25 mouse cellular contexts compared by ENCODE assay signal in the genomic region with DNA sequence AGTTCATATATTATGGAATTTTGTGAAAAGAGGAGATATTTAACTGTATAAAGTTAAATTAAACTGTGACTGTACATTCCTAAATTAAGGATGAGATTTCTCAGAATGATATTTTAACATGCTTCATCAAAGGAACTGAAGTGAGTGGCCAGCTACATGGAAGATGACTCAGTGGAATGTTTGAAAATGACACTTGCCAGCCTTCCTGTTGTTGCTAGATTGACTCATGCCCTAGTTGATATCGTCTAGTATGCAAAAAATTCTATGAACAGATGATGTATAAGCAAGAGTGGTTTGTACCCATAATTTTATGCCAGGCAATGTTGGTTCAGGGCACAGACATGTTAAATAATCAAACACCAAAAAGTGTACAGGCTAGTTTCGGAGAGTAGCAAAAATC.
DNase-seq lines count a peak whose midpoint lies in the region; ATAC-seq and TF ChIP-seq lines count a peak whose summit lies in the region.
"Had no signal": no experiment of that assay in that cellular context is flagged by ENCODE, and none has a peak within 500 bp of the region (broad histone marks: within the 10 kb centered on the region; RNA-seq: fewer than 3 reads in every experiment).

No protein-coding gene starts in this region.

- no peaks in the 10 kb centered on the region for H3K27me3 ChIP-seq in CH12.LX (replicated peaks)
- H3K27me3 ChIP-seq in midbrain, postnatal 0 days (ENCODE audit: insufficient read depth, low read length), result no peaks in the 10 kb centered on the region
- H3K27me3 ChIP-seq: embryonic facial prominence, embryonic 15.5 days; forebrain, embryonic 13.5 days; forebrain, embryonic 15.5 days; Patski had no signal

- H3K27ac ChIP-seq in CH12.LX (ENCODE audit: insufficient read depth, low read depth), result no peak overlapping the region
- no peak overlapping the region for H3K27ac ChIP-seq in midbrain, postnatal 0 days (ENCODE audit: low read depth, low read length)
- H3K27ac ChIP-seq: embryonic facial prominence, embryonic 13.5 days; embryonic facial prominence, embryonic 15.5 days; forebrain, embryonic 13.5 days; forebrain, embryonic 15.5 days had no signal

- 91% methylated on average over 2 of the region's 2 CpGs for WGBS in midbrain, postnatal 0 days

- H3K36me3 ChIP-seq in CH12.LX (replicated peaks in 1 of 2; ENCODE audit: control insufficient read depth in 1 of 2, insufficient read depth in 1 of 2, low read length in 1 of 2), result no peaks in the 10 kb centered on the region
- no peaks in the 10 kb centered on the region for H3K36me3 ChIP-seq in midbrain, postnatal 0 days (ENCODE audit: insufficient read depth, low read length)
- H3K36me3 ChIP-seq: embryonic facial prominence, embryonic 13.5 days; embryonic facial prominence, embryonic 15.5 days; forebrain, embryonic 15.5 days had no signal

- H3K9ac ChIP-seq in CH12.LX (ENCODE audit: insufficient read depth, low read depth), result no peak overlapping the region
- H3K9ac ChIP-seq in midbrain, postnatal 0 days (replicated peaks; ENCODE audit: low read length, poor library complexity, severe bottlenecking), result no peak overlapping the region
- H3K9ac ChIP-seq: embryonic facial prominence, embryonic 13.5 days; embryonic facial prominence, embryonic 15.5 days; forebrain, embryonic 13.5 days; forebrain, embryonic 15.5 days; forebrain, postnatal 0 days had no signal

- peak; percentile 66 for DNase-seq in 3T3-L1 (ENCODE audit: low read depth, low spot score)
- DNase-seq in CH12.LX (ENCODE audit: extremely low read depth), result peak; percentile 49
- DNase-seq in brain, adult 2 months (ENCODE audit: low read depth, low spot score), result peak; percentile 13
- DNase-seq in midbrain, postnatal 0 days (ENCODE audit: low spot score), result no peak
- DNase-seq in natural killer cell, adult 2 months (ENCODE audit: low spot score in 2 of 2), result no peak
- DNase-seq: adrenal gland, adult 8-10 months; adrenal gland, postnatal 14 days; adrenal gland, postnatal 36 days; B cell, adult 2 months; cerebellum, adult 11 months; cerebellum, adult 18-20 months; cerebellum, adult 8-10 months; cerebellum, adult 9-11 months; cerebellum, postnatal 14 days; cerebellum, postnatal 36 days; embryo, embryonic 11 days; forebrain, postnatal 0 days had no signal

- peaks cover 16 to 48% of the 10 kb centered on the region in 2 experiments for H3K4me1 ChIP-seq in CH12.LX (ENCODE audit: control insufficient read depth in 1 of 2, insufficient read depth in 2 of 2)
- no peaks in the 10 kb centered on the region for H3K4me1 ChIP-seq in midbrain, postnatal 0 days (ENCODE audit: insufficient read depth, low read length)
- H3K4me1 ChIP-seq: embryonic facial prominence, embryonic 13.5 days; embryonic facial prominence, embryonic 15.5 days; forebrain, embryonic 13.5 days; forebrain, embryonic 15.5 days had no signal

- TF ChIP-seq EP300 in CH12.LX (IDR thresholded peaks at IDR 0.05; ENCODE audit: low read length), result no peak; the same call in 1 of the 2 replicates

- in situ Hi-C loops in CH12.LX (cut with MboI; ENCODE audit: low pct_ligation_motif_present, low pct_unique_long_range_greater_than_20kb, low sequenced_read_pairs), result no loop called here

- no peak overlapping the region for H3K4me2 ChIP-seq in CH12.LX (ENCODE audit: insufficient read depth, low read depth, poor library complexity, severe bottlenecking)
- H3K4me2 ChIP-seq in midbrain, postnatal 0 days (ENCODE audit: low read depth, low read length, poor library complexity, severe bottlenecking), result no peak overlapping the region
- H3K4me2 ChIP-seq: embryonic facial prominence, embryonic 13.5 days; embryonic facial prominence, embryonic 15.5 days; forebrain, embryonic 13.5 days; forebrain, embryonic 15.5 days had no signal

- dilution Hi-C loops in CH12.LX (cut with MboI; ENCODE audit: extremely low pct_ligation_motif_present, extremely low pct_unique_long_range_greater_than_20kb, low sequenced_read_pairs), result no loop called here

- no peaks in the 10 kb centered on the region for H3K9me3 ChIP-seq in CH12.LX (replicated peaks; ENCODE audit: low read length)
- H3K9me3 ChIP-seq in midbrain, postnatal 0 days (ENCODE audit: low read length), result no peaks in the 10 kb centered on the region
- H3K9me3 ChIP-seq: embryonic facial prominence, embryonic 13.5 days; embryonic facial prominence, embryonic 15.5 days; forebrain, embryonic 13.5 days; forebrain, embryonic 15.5 days had no signal

- no peak for TF ChIP-seq RAD21 in CH12.LX (IDR thresholded peaks at IDR 0.05; ENCODE audit: low read depth, low read length)

- no peak overlapping the region for H3K4me3 ChIP-seq in CH12.LX (replicated peaks in 1 of 3; ENCODE audit: low read depth in 2 of 3, low read length in 2 of 3, poor library complexity in 1 of 3)
- H3K4me3 ChIP-seq in midbrain, postnatal 0 days (ENCODE audit: low read depth, low read length), result no peak overlapping the region
- H3K4me3 ChIP-seq: embryonic facial prominence, embryonic 13.5 days; embryonic facial prominence, embryonic 15.5 days; erythroblast, embryonic 14.5 days; forebrain, embryonic 13.5 days; forebrain, embryonic 15.5 days had no signal

- no peak for ATAC-seq in midbrain, postnatal 0 days (ENCODE audit: low FRiP score)
- ATAC-seq: activated CD4-positive, CD25-positive, alpha-beta regulatory T cell, adult 4 months; CD4-positive, CD25-positive, alpha-beta regulatory T cell, adult 4 months; forebrain, embryonic 13.5 days; forebrain, embryonic 15.5 days; forebrain, postnatal 0 days; Patski had no signal

- no peaks in the 10 kb centered on the region for H3K79me2 ChIP-seq in CH12.LX (replicated peaks; ENCODE audit: control insufficient read depth, extremely low read depth, insufficient read depth, poor library complexity, severe bottlenecking)

- TF ChIP-seq CTCF in CH12.LX (conservative IDR thresholded peaks at IDR 0.05 in 1 of 2, IDR thresholded peaks at IDR 0.05 in 1 of 2; ENCODE audit: low read depth in 2 of 2, low read length in 2 of 2), result no peak
- no peak for TF ChIP-seq CTCF in midbrain, postnatal 0 days (IDR thresholded peaks at IDR 0.05)

- TF ChIP-seq POLR2A in CH12.LX (IDR thresholded peaks at IDR 0.05; ENCODE audit: low read depth, low read length), result no peak

TF ChIP-seq in CH12.LX, 34 proteins besides CTCF, POLR2A, EP300 and RAD21:
- TF ChIP-seq NELFE (IDR thresholded peaks at IDR 0.05; ENCODE audit: low read depth, low read length) (no peak), IRF4 (IDR thresholded peaks at IDR 0.05; ENCODE audit: low read depth, low read length) (0 out of 2 replicates have a peak, but pooled peaks have one; percentile 13), ZKSCAN1 (IDR thresholded peaks at IDR 0.05; ENCODE audit: borderline replicate concordance, low read depth, low read length) (no peak), MEF2A (IDR thresholded peaks at IDR 0.05; ENCODE audit: borderline replicate concordance, low read depth, low read length) (no peak), CHD1 (IDR thresholded peaks at IDR 0.05; ENCODE audit: low read depth, low read length) (no peak), NRF1 (IDR thresholded peaks at IDR 0.05; ENCODE audit: low read depth, low read length) (no peak), ETS1 (conservative IDR thresholded peaks at IDR 0.05; ENCODE audit: low read depth, low read length) (peak; percentile 70), UBTF (IDR thresholded peaks at IDR 0.05; ENCODE audit: low read depth, low read length) (no peak), JUN (IDR thresholded peaks at IDR 0.05; ENCODE audit: insufficient read depth, low read depth, low read length) (no peak; the same call in 1 of the 2 replicates), E2F4 (IDR thresholded peaks at IDR 0.05; ENCODE audit: insufficient replicate concordance, low read depth, low read length) (no peak), KAT2A (IDR thresholded peaks at IDR 0.05; ENCODE audit: insufficient replicate concordance, low read length) (no peak), POLR2AphosphoS2 (IDR thresholded peaks at IDR 0.05; ENCODE audit: low read depth, low read length) (no peak), MXI1 (IDR thresholded peaks at IDR 0.05; ENCODE audit: low read depth, low read length) (no peak), TBP (conservative IDR thresholded peaks at IDR 0.05; ENCODE audit: low read depth, low read length) (no peak), MAFK (IDR thresholded peaks at IDR 0.05; ENCODE audit: insufficient replicate concordance, low read length) (peak; percentile 27; the same call in 1 of the 2 replicates), USF2 (conservative IDR thresholded peaks at IDR 0.05; ENCODE audit: low read depth, low read length) (no peak)

Comparison
In these comparisons a context has a peak if more than half of its experiments do, and no peak if none do; other contexts are left out.
1. DNase-seq: peak in 3T3-L1 (single experiment), CH12.LX (single experiment) and brain, adult 2 months (single experiment); none in midbrain, postnatal 0 days (single experiment) and natural killer cell, adult 2 months (0 of 2).